In genomic region chr12:113015956-113016355, GRCm38 (mm10) we compare ENCODE assay signal across 11 mouse cellular contexts. TPM values are rescaled to one million over a fixed set of nuclear protein-coding genes. Genes with fewer than 3 reads are reported as not detected.
A peak's percentile ranks its signal among the peaks of the same experiment; 100 is the strongest.
DNase-seq lines count a peak whose midpoint lies in the region; ATAC-seq and TF ChIP-seq lines count a peak whose summit lies in the region.
"Had no signal": no experiment of that assay in that cellular context is flagged by ENCODE, and none has a peak within 500 bp of the region (broad histone marks: within the 10 kb centered on the region; RNA-seq: fewer than 3 reads in every experiment).

No protein-coding gene starts in this region.

- H3K4me2 ChIP-seq in forebrain, embryonic 13.5 days = peak overlapping the region; percentile 93
- H3K4me2 ChIP-seq in limb, embryonic 13.5 days (replicated peaks) = peak overlapping the region; percentile 92
- peak overlapping the region; percentile 84 for H3K4me2 ChIP-seq in neural tube, embryonic 13.5 days

- DNase-seq in liver, adult 2 months (ENCODE audit: extremely low read depth, low read depth, low spot score) = peak; percentile 59
- DNase-seq in liver = no peak
- DNase-seq in cerebellum, postnatal 4 days (ENCODE audit: low spot score in 2 of 2) = no peak
- no peak for DNase-seq in layer of hippocampus, postnatal 10 days (ENCODE audit: low spot score in 2 of 2)
- no peak for DNase-seq in ovary, postnatal 14 days (ENCODE audit: low spot score)
- DNase-seq: cerebellum, adult 11-12 months had no signal

- no peak overlapping the region for H3K9ac ChIP-seq in liver, adult 2 months (ENCODE audit: low read depth, low read length)
- peak overlapping the region; percentile 97 for H3K9ac ChIP-seq in forebrain, embryonic 13.5 days
- H3K9ac ChIP-seq in limb, embryonic 13.5 days = peak overlapping the region; percentile 90
- peak overlapping the region; percentile 94 for H3K9ac ChIP-seq in neural tube, embryonic 13.5 days

- peaks cover 19% of the 10 kb centered on the region; the same call in 1 of the 2 replicates for H3K79me2 ChIP-seq in liver, adult 2 months (ENCODE audit: control insufficient read depth, insufficient read depth, low read length)

- H3K9me3 ChIP-seq in forebrain, embryonic 13.5 days (replicated peaks) = no peaks in the 10 kb centered on the region
- no peaks in the 10 kb centered on the region for H3K9me3 ChIP-seq in limb, embryonic 13.5 days
- H3K9me3 ChIP-seq in neural tube, embryonic 13.5 days = no peaks in the 10 kb centered on the region
- H3K9me3 ChIP-seq: heart, embryonic 10.5 days had no signal

- H3K4me3 ChIP-seq in liver, adult 2 months (ENCODE audit: insufficient read depth, low read depth, low read length) = no peak overlapping the region
- H3K4me3 ChIP-seq in forebrain, embryonic 13.5 days = peak overlapping the region; percentile 87
- peak overlapping the region; percentile 95 for H3K4me3 ChIP-seq in limb, embryonic 13.5 days
- peak overlapping the region; percentile 91; the same call in 1 of the 2 replicates for H3K4me3 ChIP-seq in neural tube, embryonic 13.5 days

- TF ChIP-seq POLR2A in liver, adult 2 months (IDR thresholded peaks at IDR 0.05; ENCODE audit: extremely low read depth, insufficient read depth, low read length) = no peak

- H3K27ac ChIP-seq in liver, adult 2 months (replicated peaks; ENCODE audit: insufficient read depth, low read depth, low read length) = no peak overlapping the region
- H3K27ac ChIP-seq in forebrain, embryonic 13.5 days = no peak overlapping the region
- no peak overlapping the region for H3K27ac ChIP-seq in limb, embryonic 13.5 days
- no peak overlapping the region for H3K27ac ChIP-seq in neural tube, embryonic 13.5 days (replicated peaks)

- no peaks in the 10 kb centered on the region for H3K36me3 ChIP-seq in liver, adult 2 months (ENCODE audit: control insufficient read depth, insufficient read depth, low read length)
- peaks cover 7% of the 10 kb centered on the region for H3K36me3 ChIP-seq in forebrain, embryonic 13.5 days (ENCODE audit: poor library complexity, severe bottlenecking)
- peaks cover 4% of the 10 kb centered on the region for H3K36me3 ChIP-seq in limb, embryonic 13.5 days
- H3K36me3 ChIP-seq in neural tube, embryonic 13.5 days = peaks cover 4% of the 10 kb centered on the region

- TF ChIP-seq CTCF in liver, adult 2 months (IDR thresholded peaks at IDR 0.05; ENCODE audit: low read depth, low read length) = no peak

- 40% methylated on average over 4 of the region's 4 CpGs for WGBS in liver, adult 2 months
- WGBS in forebrain, embryonic 13.5 days = 63% methylated on average over 4 of the region's 4 CpGs
- WGBS in limb, embryonic 13.5 days = 74% methylated on average over 4 of the region's 4 CpGs
- WGBS in neural tube, embryonic 13.5 days = 81% methylated on average over 4 of the region's 4 CpGs

- ATAC-seq in forebrain, embryonic 13.5 days = no peak
- no peak for ATAC-seq in limb, embryonic 13.5 days (ENCODE audit: low FRiP score, low read depth)
- ATAC-seq in neural tube, embryonic 13.5 days (ENCODE audit: low read depth) = no peak
- ATAC-seq: Patski had no signal

- H3K4me1 ChIP-seq in liver, adult 2 months (ENCODE audit: control insufficient read depth, insufficient read depth, low read length) = peaks cover 11% of the 10 kb centered on the region
- peaks cover 43% of the 10 kb centered on the region for H3K4me1 ChIP-seq in forebrain, embryonic 13.5 days
- H3K4me1 ChIP-seq in limb, embryonic 13.5 days = peaks cover 37% of the 10 kb centered on the region
- peaks cover 52% of the 10 kb centered on the region for H3K4me1 ChIP-seq in neural tube, embryonic 13.5 days (replicated peaks)

- H3K27me3 ChIP-seq in liver, adult 2 months (ENCODE audit: control insufficient read depth, insufficient read depth, low read length) = no peaks in the 10 kb centered on the region
- no peaks in the 10 kb centered on the region for H3K27me3 ChIP-seq in forebrain, embryonic 13.5 days
- H3K27me3 ChIP-seq in limb, embryonic 13.5 days = no peaks in the 10 kb centered on the region
- H3K27me3 ChIP-seq in neural tube, embryonic 13.5 days = no peaks in the 10 kb centered on the region
- H3K27me3 ChIP-seq: Patski had no signal

RNA-seq across cellular contexts. Expression of gene Pacs2, which starts 1.6 kb away (rescaled TPM):
- total RNA-seq in liver, adult 2 months (2014; rRNA removed) = 5.2 and 7.5 TPM in 2 replicates
- 11.8 and 15.3 TPM in 2 replicates for polyA plus RNA-seq in liver, adult 2 months (2012; rRNA removed)
- 17.4 and 20.9 TPM in 2 replicates for polyA plus RNA-seq in forebrain, embryonic 13.5 days (2015; fragmentation: Nextera tagmentation; extraction: Ambion mirVana)
- polyA plus RNA-seq in limb, embryonic 13.5 days (2015; fragmentation: Nextera tagmentation; extraction: Ambion mirVana) = 14.2 and 16.7 TPM in 2 replicates
- 26.1 and 27.8 TPM in 2 replicates for polyA plus RNA-seq in neural tube, embryonic 13.5 days (2015; fragmentation: Nextera tagmentation; extraction: Ambion mirVana)
- 100 to 1,000 TPM; 129 to 132 TPM for total RNA-seq in layer of hippocampus, postnatal 10 days (2021)

RNA-seq across cellular contexts. Expression of gene Brf1, which starts 15.5 kb away (rescaled TPM):
- total RNA-seq in liver, adult 2 months (2014; rRNA removed) = 17.1 and 19.6 TPM in 2 replicates
- 26.2 and 31.5 TPM in 2 replicates for polyA plus RNA-seq in liver, adult 2 months (2012; rRNA removed)
- polyA plus RNA-seq in forebrain, embryonic 13.5 days (2015; fragmentation: Nextera tagmentation; extraction: Ambion mirVana) = 62.5 and 68.8 TPM in 2 replicates
- 71.4 and 74.0 TPM in 2 replicates for polyA plus RNA-seq in limb, embryonic 13.5 days (2015; fragmentation: Nextera tagmentation; extraction: Ambion mirVana)
- 55.8 and 55.9 TPM in 2 replicates for polyA plus RNA-seq in neural tube, embryonic 13.5 days (2015; fragmentation: Nextera tagmentation; extraction: Ambion mirVana)
- total RNA-seq in layer of hippocampus, postnatal 10 days (2021) = 10 to 100 TPM; 55.7 to 66.6 TPM

RNA-seq across cellular contexts. Expression of gene Btbd6, which starts 39.7 kb away (rescaled TPM):
- 5.2 and 7.9 TPM in 2 replicates for total RNA-seq in liver, adult 2 months (2014; rRNA removed)
- polyA plus RNA-seq in liver, adult 2 months (2012; rRNA removed) = 17.8 and 18.9 TPM in 2 replicates
- 30.3 and 32.7 TPM in 2 replicates for polyA plus RNA-seq in forebrain, embryonic 13.5 days (2015; fragmentation: Nextera tagmentation; extraction: Ambion mirVana)
- polyA plus RNA-seq in limb, embryonic 13.5 days (2015; fragmentation: Nextera tagmentation; extraction: Ambion mirVana) = 26.7 and 27.5 TPM in 2 replicates
- 35.0 and 41.4 TPM in 2 replicates for polyA plus RNA-seq in neural tube, embryonic 13.5 days (2015; fragmentation: Nextera tagmentation; extraction: Ambion mirVana)
- 10 to 100 TPM; 52.1 to 57.5 TPM for total RNA-seq in layer of hippocampus, postnatal 10 days (2021)

RNA-seq across cellular contexts. Expression of gene Tex22, which starts 58.3 kb away (rescaled TPM):
- total RNA-seq in liver, adult 2 months (2014; rRNA removed) = 0.20 TPM in 1 of 2 replicates, not detected in the other
- polyA plus RNA-seq in liver, adult 2 months (2012; rRNA removed) = 0.10 and 0.12 TPM in 2 replicates
- not detected in 2 replicates for polyA plus RNA-seq in forebrain, embryonic 13.5 days (2015; fragmentation: Nextera tagmentation; extraction: Ambion mirVana)
- 0.14 TPM in 1 of 2 replicates, not detected in the other for polyA plus RNA-seq in limb, embryonic 13.5 days (2015; fragmentation: Nextera tagmentation; extraction: Ambion mirVana)
- not detected in 2 replicates for polyA plus RNA-seq in neural tube, embryonic 13.5 days (2015; fragmentation: Nextera tagmentation; extraction: Ambion mirVana)
- total RNA-seq in layer of hippocampus, postnatal 10 days (2021) = under 1 TPM; 0.45 to 0.64 TPM
- polyA plus RNA-seq: heart, embryonic 10.5 days; Patski had no signal
